Comparison of ENCODE assay signal across 8 mouse cellular contexts in the genomic region with DNA sequence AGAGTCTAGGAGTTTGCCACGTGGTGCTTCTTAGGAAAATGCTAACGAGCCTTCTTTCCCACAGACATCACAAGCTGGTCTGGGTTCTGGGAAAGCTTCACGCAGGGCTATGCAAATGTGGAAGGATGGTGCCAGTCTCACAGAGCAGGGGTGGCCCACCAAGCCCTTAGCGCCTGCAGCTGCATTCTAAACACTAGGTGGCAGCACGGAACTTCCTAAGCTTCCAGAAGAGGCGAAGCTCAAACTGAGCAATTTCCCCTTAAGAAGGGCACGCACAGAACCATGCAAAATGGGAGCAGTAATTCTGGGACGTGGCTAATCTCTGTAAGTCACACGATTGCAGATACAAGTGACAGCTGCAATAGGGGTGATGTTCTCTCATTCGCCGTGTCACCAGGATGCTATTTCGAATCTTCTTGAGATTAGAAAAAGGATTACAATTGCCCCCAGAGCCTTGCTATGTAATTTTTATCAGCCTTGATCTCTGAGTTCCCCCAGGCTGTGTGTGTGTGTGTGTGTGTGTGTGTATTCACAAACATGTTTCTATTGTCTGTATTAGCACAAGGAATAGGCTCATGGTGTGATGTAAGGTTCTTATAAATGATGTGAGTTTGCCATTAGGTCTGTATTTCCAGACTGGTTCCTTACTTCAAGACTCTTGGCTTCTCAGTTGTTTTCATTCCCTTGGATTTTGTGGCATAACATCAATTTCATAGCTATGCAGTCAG.
A peak's percentile ranks its signal among the peaks of the same experiment; 100 is the strongest.
DNase-seq lines count a peak whose midpoint lies in the region; ATAC-seq lines count a peak whose summit lies in the region.

No protein-coding gene starts in this region.

- H3K27me3 ChIP-seq in intestine, embryonic 16.5 days (replicated peaks; ENCODE audit: control insufficient read depth, insufficient read depth, low read length), result no peaks in the 10 kb centered on the region

- DNase-seq in urinary bladder, adult 18-20 months (ENCODE audit: low spot score in 2 of 2), result peak; percentile 43 to 64
- no peak for DNase-seq in urinary bladder, adult 2 months (ENCODE audit: low spot score)
- DNase-seq in embryo, embryonic 11 days, result peak; percentile 93
- peak; percentile 31 to 46 for DNase-seq in gastrocnemius, postnatal 36 days
- peak; percentile 95 to 96 for DNase-seq in left cerebral cortex, postnatal 14 days (ENCODE audit: low spot score in 2 of 2)
- peak; percentile 87 for DNase-seq in mesoderm, embryonic 11.5 days (ENCODE audit: low read depth, low spot score)
- DNase-seq in spleen, postnatal 36 days (ENCODE audit: low spot score in 2 of 2), result peak; percentile 14 to 15

- H3K4me3 ChIP-seq in intestine, embryonic 16.5 days (ENCODE audit: low read length), result no peak overlapping the region

- peaks cover 3% of the 10 kb centered on the region; the same call in 1 of the 2 replicates for H3K4me1 ChIP-seq in intestine, embryonic 16.5 days (ENCODE audit: control insufficient read depth, insufficient read depth, low read length)

- no peaks in the 10 kb centered on the region for H3K36me3 ChIP-seq in intestine, embryonic 16.5 days (ENCODE audit: control insufficient read depth, insufficient read depth, low read length)

- H3K4me2 ChIP-seq in intestine, embryonic 16.5 days (ENCODE audit: low read depth, low read length), result no peak overlapping the region

- peak; percentile 89 for ATAC-seq in intestine, embryonic 16.5 days

- 10% methylated on average over 12 of the region's 12 CpGs for WGBS in intestine, embryonic 16.5 days

- H3K27ac ChIP-seq in intestine, embryonic 16.5 days (ENCODE audit: low read length), result no peak overlapping the region

- intact Hi-C loops in gastrocnemius, postnatal 36 days (cut with DNase I), result loop anchor here (5.0 to 10.0 kb wide), 2 partner anchors 126 to 649 kb away; no protein-coding TSS in a partner anchor
- intact Hi-C loops in left cerebral cortex, postnatal 14 days (cut with DNase I), result loop anchor here (5.0 to 10.0 kb wide), 2 partner anchors 649 to 1046 kb away; no protein-coding TSS in a partner anchor

- H3K9me3 ChIP-seq in intestine, embryonic 16.5 days (ENCODE audit: control insufficient read depth, low read length), result no peaks in the 10 kb centered on the region

- H3K9ac ChIP-seq in intestine, embryonic 16.5 days (ENCODE audit: low read depth, low read length), result no peak overlapping the region
